8 mouse cellular contexts compared by ENCODE assay signal in genomic region chr2:145903983-145904616, GRCm38 (mm10). TPM values are rescaled to one million over a fixed set of nuclear protein-coding genes. Genes with fewer than 3 reads are reported as not detected.
DNase-seq lines count a peak whose midpoint lies in the region; ATAC-seq and TF ChIP-seq lines count a peak whose summit lies in the region.

No protein-coding gene starts in this region.

- no peaks in the 10 kb centered on the region for H3K9me3 ChIP-seq in heart, embryonic 11.5 days (replicated peaks; ENCODE audit: control insufficient read depth, low read length)
- H3K9me3 ChIP-seq in E14TG2a.4 (ENCODE audit: low read length), result no peaks in the 10 kb centered on the region

- WGBS in heart, embryonic 11.5 days (ENCODE audit: insufficient replicate concordance), result 25% methylated on average over 12 of the region's 12 CpGs
- 39% methylated on average over 12 of the region's 12 CpGs for WGBS in macrophage (ENCODE audit: missing documents)

- H3K36me3 ChIP-seq in heart, embryonic 11.5 days (ENCODE audit: control insufficient read depth, insufficient read depth, low read length), result peaks cover 3% of the 10 kb centered on the region
- H3K36me3 ChIP-seq in E14TG2a.4 (ENCODE audit: insufficient read depth, low read length) (peaks cover 33% of the 10 kb centered on the region), macrophage (ENCODE audit: inconsistent target) (peaks cover 13% of the 10 kb centered on the region)

- no peak for DNase-seq in heart, adult 18-20 months
- no peak for DNase-seq in thymus, postnatal 4 days
- DNase-seq in cerebellum, adult 9-10 months, result no peak
- no peak for DNase-seq in embryo, embryonic 9.5 days (ENCODE audit: extremely low spot score)

- H3K9ac ChIP-seq in heart, embryonic 11.5 days (ENCODE audit: low read depth, low read length), result peak overlapping the region; percentile 97

- no peak for ATAC-seq in heart, embryonic 11.5 days (replicated peaks; ENCODE audit: insufficient number of reproducible peaks, low FRiP score, low TSS enrichment)
- 0 out of 2 replicates have a peak, but pooled peaks have one; percentile 21 for ATAC-seq in granulocyte monocyte progenitor cell, adult 5-6 weeks (replicated peaks; ENCODE audit: poor library complexity, severe bottlenecking)

- TF ChIP-seq CTCF in E14TG2a.4 (conservative IDR thresholded peaks at IDR 0.05; ENCODE audit: low read length), result no peak

- H3K27ac ChIP-seq in heart, embryonic 11.5 days (ENCODE audit: low read depth, low read length), result 0 out of 2 replicates have a peak overlapping the region, but pooled peaks have one; percentile 15
- H3K27ac ChIP-seq in macrophage, result peak overlapping the region; percentile 82

- H3K4me3 ChIP-seq in heart, embryonic 11.5 days (ENCODE audit: low read depth, low read length), result peak overlapping the region; percentile 98
- H3K4me3 ChIP-seq in E14TG2a.4 (replicated peaks; ENCODE audit: low read length) (peak overlapping the region; percentile 95), macrophage (ENCODE audit: inconsistent target) (peak overlapping the region; percentile 72)

- peaks cover 58% of the 10 kb centered on the region for H3K79me2 ChIP-seq in macrophage (ENCODE audit: inconsistent target)

- H3K4me2 ChIP-seq in heart, embryonic 11.5 days, result peak overlapping the region; percentile 85

- H3K27me3 ChIP-seq in heart, embryonic 11.5 days (ENCODE audit: control insufficient read depth, insufficient read depth, low read length), result no peaks in the 10 kb centered on the region
- no peaks in the 10 kb centered on the region for H3K27me3 ChIP-seq in E14TG2a.4 (ENCODE audit: insufficient read depth, low read length)

- H3K4me1 ChIP-seq in heart, embryonic 11.5 days (ENCODE audit: control insufficient read depth, insufficient read depth, low read length), result peaks cover 14% of the 10 kb centered on the region
- H3K4me1 ChIP-seq in E14TG2a.4 (replicated peaks; ENCODE audit: low read depth, low read length), result peaks cover 60% of the 10 kb centered on the region

RNA-seq across cellular contexts. Expression of gene Naa20, which starts 2.2 kb away (rescaled TPM):
- 185 and 189 TPM in 2 replicates for polyA plus RNA-seq in heart, embryonic 11.5 days (2014; fragmentation: Nextera tagmentation; extraction: Ambion mirVana)
- 10 to 100 TPM; 82.5 to 82.7 TPM for total RNA-seq in heart, adult 18-20 months (2021)
- 79.6 and 85.0 TPM in 2 replicates for total RNA-seq in granulocyte monocyte progenitor cell, adult 5-6 weeks (2014; fragmentation: Nextera tagmentation)
- total RNA-seq in granulocyte monocyte progenitor cell, adult 5-6 weeks (2017), result 82.3 and 102 TPM in 2 replicates
- total RNA-seq in macrophage (2018; cell fraction: chromatin; rRNA removed), result 100 to 1,000 TPM in 21 of 26 experiments, 10 to 100 TPM in 5; 43.5 to 281 (median 153) TPM
- 10 to 100 TPM; 62.8 to 89.3 (median 71.5) TPM for total RNA-seq in macrophage (2018; cell fraction: cytosol; rRNA removed)
- total RNA-seq in macrophage (2018; cell fraction: nucleus; rRNA removed), result 100 to 1,000 TPM in 15 of 26 experiments, 10 to 100 TPM in 11; 41.0 to 277 (median 102) TPM
- 73.2 to 165 TPM (median 79.1 TPM) in 3 replicates for polyA plus RNA-seq in macrophage (2018)

RNA-seq across cellular contexts. Expression of gene Cfap61, which starts 30.5 kb away (rescaled TPM):
- 0.10 and 1.1 TPM in 2 replicates for polyA plus RNA-seq in heart, embryonic 11.5 days (2014; fragmentation: Nextera tagmentation; extraction: Ambion mirVana)
- 1 to 10 TPM in 1 of 2 experiments, under 1 TPM in 1; 0.37 to 1.2 TPM for total RNA-seq in heart, adult 18-20 months (2021)
- not detected in 2 replicates for total RNA-seq in granulocyte monocyte progenitor cell, adult 5-6 weeks (2014; fragmentation: Nextera tagmentation)
- not detected in 2 replicates for total RNA-seq in granulocyte monocyte progenitor cell, adult 5-6 weeks (2017)
- 1 to 10 TPM in 1 of 26 experiments, under 1 TPM in 5, not detected in 20; 0.34 to 4.3 (median 0.80) TPM for total RNA-seq in macrophage (2018; cell fraction: chromatin; rRNA removed)
- total RNA-seq in macrophage (2018; cell fraction: cytosol; rRNA removed), result under 1 TPM in 8 of 26 experiments, not detected in 18; 0.04 to 0.22 (median 0.12) TPM
- under 1 TPM in 5 of 26 experiments, not detected in 21; 0.20 to 0.60 (median 0.26) TPM for total RNA-seq in macrophage (2018; cell fraction: nucleus; rRNA removed)
- polyA plus RNA-seq in macrophage (2018), result not detected in 3 replicates

RNA-seq across cellular contexts. Expression of gene Crnkl1, which starts 30.7 kb away (rescaled TPM):
- polyA plus RNA-seq in heart, embryonic 11.5 days (2014; fragmentation: Nextera tagmentation; extraction: Ambion mirVana), result 20.4 and 23.5 TPM in 2 replicates
- 10 to 100 TPM; 18.0 to 19.7 TPM for total RNA-seq in heart, adult 18-20 months (2021)
- total RNA-seq in granulocyte monocyte progenitor cell, adult 5-6 weeks (2014; fragmentation: Nextera tagmentation), result 24.8 and 27.2 TPM in 2 replicates
- total RNA-seq in granulocyte monocyte progenitor cell, adult 5-6 weeks (2017), result 62.3 and 69.9 TPM in 2 replicates
- 10 to 100 TPM; 19.3 to 58.5 (median 39.1) TPM for total RNA-seq in macrophage (2018; cell fraction: chromatin; rRNA removed)
- total RNA-seq in macrophage (2018; cell fraction: cytosol; rRNA removed), result 10 to 100 TPM; 15.9 to 25.2 (median 19.1) TPM
- total RNA-seq in macrophage (2018; cell fraction: nucleus; rRNA removed), result 10 to 100 TPM; 18.4 to 42.8 (median 24.8) TPM
- 19.4 to 21.5 TPM (median 19.6 TPM) in 3 replicates for polyA plus RNA-seq in macrophage (2018)
